Mouse (Mus musculus) liver, embryonic 15.5 days (tissue): ENCODE results near the gene Adam1a. TPM values are rescaled to one million over a fixed set of nuclear protein-coding genes. Genes with fewer than 3 reads are reported as not detected.
A peak's percentile ranks its signal among the peaks of the same experiment; 100 is the strongest.

Experiments
- ATAC-seq: fragments of 200-750 bp; cut with Nextera tagmentation; 2 replicates; pipeline ENCODE4 v1.8.0; 2017; ENCODE audit warnings: moderate number of reproducible peaks, mild to moderate bottlenecking, moderate library complexity; ENCODE audit not compliant: insufficient read depth
- H3K27ac ChIP-seq: fragments of 300-500 bp; sonication (generic); replicated peaks from 2 replicates; pipeline ENCODE4 v1.5.1; 2015; ENCODE audit warnings: mild to moderate bottlenecking, inconsistent platforms
- H3K27me3 ChIP-seq: fragments of 300-500 bp; sonication (generic); 2 replicates; pipeline ENCODE4 v1.6.1; 2015; ENCODE audit warnings: mild to moderate bottlenecking, inconsistent platforms
- H3K36me3 ChIP-seq: fragments of 300-500 bp; sonication (generic); replicated peaks from 2 replicates; pipeline ENCODE4 v1.6.1; 2015; ENCODE audit warnings: moderate library complexity, mild to moderate bottlenecking, inconsistent platforms
- H3K4me1 ChIP-seq: fragments of 300-500 bp; sonication (generic); replicated peaks from 2 replicates; pipeline ENCODE4 v1.6.1; 2015; ENCODE audit warnings: inconsistent platforms
- H3K4me2 ChIP-seq: fragments of 300-500 bp; sonication (generic); 2 replicates; pipeline ENCODE4 v1.6.1; 2015; ENCODE audit warnings: moderate library complexity, mild to moderate bottlenecking, inconsistent platforms
- H3K4me3 ChIP-seq: fragments of 300-500 bp; sonication (generic); replicated peaks from 2 replicates; pipeline ENCODE4 v1.5.1; 2015; ENCODE audit warnings: mild to moderate bottlenecking, inconsistent platforms
- H3K9ac ChIP-seq: fragments of 300-500 bp; sonication (generic); 2 replicates; pipeline ENCODE4 v1.6.1; 2015; ENCODE audit warnings: moderate library complexity, mild to moderate bottlenecking, inconsistent platforms
- H3K9me3 ChIP-seq: fragments of 300-500 bp; sonication (generic); replicated peaks from 2 replicates; pipeline ENCODE4 v1.6.1; 2016; ENCODE audit warnings: inconsistent platforms
- WGBS: fragments of 180-500 bp; shearing (Covaris S2); methylation state at CpG from one replicate; pipeline ENCODE4 v1.1.7; 2015; ENCODE audit warnings: mixed read lengths; ENCODE audit not compliant: insufficient replicate concordance; 5-methylcytosine and 5-hydroxymethylcytosine counted together
- polyA plus RNA-seq: library from polyadenylated mRNA; unstranded; fragments of >200 nt; fragmentation: Nextera tagmentation; extraction: Ambion mirVana; gene quantifications from 2 replicates; pipeline ENCODE4 v1.2.1, GENCODE M21; 2015

Gene Adam1a
- polyA plus RNA-seq, 1 experiment from 2014 or later: 0.21 TPM

DNA sequence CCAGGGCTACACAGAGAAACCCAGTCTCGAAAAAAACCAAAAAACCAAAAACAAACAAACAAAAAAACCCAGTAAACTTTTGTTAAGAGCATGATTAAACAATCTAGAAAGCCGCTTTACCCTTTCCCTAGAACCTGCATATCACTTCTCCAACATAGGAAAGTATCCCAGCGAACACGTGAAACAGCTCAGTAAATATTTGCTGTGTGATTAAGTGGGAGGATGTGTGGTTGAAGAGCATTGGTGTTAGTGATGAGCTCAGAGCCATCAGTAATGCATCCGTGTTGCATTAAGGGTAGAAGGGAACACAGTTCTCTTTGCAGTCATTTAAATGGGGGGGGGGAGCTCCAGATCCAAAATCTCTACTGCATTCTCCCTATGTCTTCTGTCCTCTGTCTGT, 60.5 kb downstream of the Adam1a start:
- H3K9ac ChIP-seq: no peak overlapping the region
- H3K4me1 ChIP-seq: no peaks in the 10 kb centered on the region
- 61% methylated on average over 5 of the region's 5 CpGs for WGBS
- H3K36me3 ChIP-seq: no peaks in the 10 kb centered on the region
- H3K9me3 ChIP-seq: no peaks in the 10 kb centered on the region
- H3K27ac ChIP-seq: no peak overlapping the region
- no peak for ATAC-seq
- no peak overlapping the region for H3K4me3 ChIP-seq
- no peak overlapping the region for H3K4me2 ChIP-seq
- no peaks in the 10 kb centered on the region for H3K27me3 ChIP-seq

DNA sequence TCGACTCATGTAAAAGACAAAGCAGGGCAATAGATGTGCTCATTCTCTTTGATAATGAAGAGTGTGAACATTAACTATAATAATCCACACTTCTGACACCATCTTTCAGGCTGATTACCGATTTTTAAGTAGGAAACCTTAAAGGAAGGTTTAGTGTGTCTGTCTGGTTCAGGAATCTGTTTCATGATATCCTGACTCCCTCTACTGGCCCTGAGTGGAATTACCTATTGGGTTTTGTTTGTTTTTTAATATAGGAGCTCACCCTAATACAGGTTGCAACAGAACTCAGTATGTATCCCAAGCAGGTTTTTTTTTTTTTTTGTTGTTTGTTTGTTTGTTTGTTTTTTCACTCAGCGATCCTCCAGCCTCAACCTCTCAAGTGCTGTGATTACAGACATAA, 67.6 kb downstream of the Adam1a start:
- H3K36me3 ChIP-seq: no peaks in the 10 kb centered on the region
- no peak overlapping the region for H3K9ac ChIP-seq
- ATAC-seq: no peak
- peaks cover 39% of the 10 kb centered on the region for H3K4me1 ChIP-seq
- no peak overlapping the region for H3K4me2 ChIP-seq
- no peaks in the 10 kb centered on the region for H3K9me3 ChIP-seq
- no peaks in the 10 kb centered on the region for H3K27me3 ChIP-seq
- WGBS: 29% methylated on average over 3 of the region's 3 CpGs
- no peak overlapping the region for H3K4me3 ChIP-seq
- no peak overlapping the region for H3K27ac ChIP-seq

DNA sequence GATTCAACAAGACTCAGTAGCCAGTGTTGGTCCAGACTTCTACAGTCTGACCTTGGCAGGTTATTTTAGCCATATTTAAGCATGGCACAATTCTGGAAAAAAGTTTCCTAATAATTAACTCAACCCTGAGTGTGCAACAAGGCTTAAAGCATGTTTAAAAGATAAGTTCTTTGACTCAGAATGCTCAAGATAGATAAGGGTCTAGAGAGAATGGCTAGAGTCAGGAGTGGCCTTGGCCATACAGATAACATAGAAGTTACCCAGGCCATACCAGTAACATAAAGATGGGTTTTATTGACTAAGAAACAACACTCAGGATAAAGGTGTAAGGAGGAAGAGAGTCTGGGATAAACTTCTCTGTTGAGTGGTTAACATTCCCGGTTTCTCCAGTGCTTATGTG, 69.2 kb downstream of the Adam1a start:
- no peaks in the 10 kb centered on the region for H3K9me3 ChIP-seq
- peaks cover 53% of the 10 kb centered on the region for H3K4me1 ChIP-seq
- H3K27me3 ChIP-seq: no peaks in the 10 kb centered on the region
- H3K36me3 ChIP-seq: no peaks in the 10 kb centered on the region
- peak; percentile 85 for ATAC-seq
- no peak overlapping the region for H3K4me3 ChIP-seq
- peak overlapping the region; percentile 71 for H3K27ac ChIP-seq
- H3K4me2 ChIP-seq: peak overlapping the region; percentile 21; the same call in 1 of the 2 replicates
- no peak overlapping the region for H3K9ac ChIP-seq
- WGBS: 23% methylated on average over 1 of the region's 1 CpGs

DNA sequence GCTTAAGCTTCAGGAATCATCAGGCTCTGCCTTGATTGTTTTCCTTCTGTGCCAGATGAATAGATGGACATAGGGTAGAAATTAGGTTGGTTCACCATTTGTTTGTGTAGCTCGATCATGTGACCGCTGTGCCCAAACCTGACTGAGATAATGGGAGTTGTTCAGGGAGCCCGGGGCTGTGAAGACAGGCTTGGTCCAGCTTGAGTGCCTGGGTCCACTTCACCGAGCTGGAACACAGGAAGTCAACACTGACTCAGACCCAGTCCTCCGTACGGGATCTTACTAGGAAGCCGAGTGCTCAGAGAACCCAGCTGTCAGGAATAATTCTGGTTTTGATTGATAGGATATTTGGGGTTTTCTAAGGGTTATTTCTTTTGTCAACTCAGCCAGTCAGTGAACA, 70.7 kb downstream of the Adam1a start:
- Histone ChIP-seq H3K9me3 (no peaks in the 10 kb centered on the region), H3K27me3 (no peaks in the 10 kb centered on the region), H3K4me1 (peaks cover 67% of the 10 kb centered on the region), H3K4me3 (no peak overlapping the region), H3K9ac (no peak overlapping the region; the same call in 1 of the 2 replicates), H3K27ac (no peak overlapping the region; the same call in 1 of the 2 replicates), H3K36me3 (no peaks in the 10 kb centered on the region), H3K4me2 (no peak overlapping the region)
- ATAC-seq: no peak
- 70% methylated on average over 7 of the region's 7 CpGs for WGBS

DNA sequence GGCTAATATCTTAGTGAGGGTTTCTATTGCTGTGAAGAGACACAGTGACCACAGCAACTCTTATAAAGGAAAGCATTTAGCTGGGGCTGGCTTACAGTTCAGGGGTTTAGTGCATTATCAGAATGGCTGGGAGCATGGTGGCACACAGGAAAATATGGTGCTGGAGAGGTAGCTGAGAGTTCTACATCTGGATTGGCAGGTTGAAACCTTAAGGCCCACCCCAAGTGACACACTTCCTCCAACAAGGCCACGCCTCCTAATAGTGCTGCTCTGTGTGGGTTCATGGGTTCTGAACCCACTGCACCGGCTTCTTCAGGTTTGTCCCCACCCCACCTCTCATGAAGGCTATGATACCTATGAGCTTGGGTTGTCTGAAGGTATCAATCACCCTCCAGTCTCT, 72.9 kb downstream of the Adam1a start:
- no peak overlapping the region for H3K9ac ChIP-seq
- no peaks in the 10 kb centered on the region for H3K27me3 ChIP-seq
- WGBS: 78% methylated on average over 2 of the region's 2 CpGs
- H3K4me3 ChIP-seq: no peak overlapping the region
- no peaks in the 10 kb centered on the region for H3K36me3 ChIP-seq
- peaks cover 66% of the 10 kb centered on the region for H3K4me1 ChIP-seq
- ATAC-seq: no peak
- no peak overlapping the region for H3K4me2 ChIP-seq
- 0 out of 2 replicates have a peak overlapping the region, but pooled peaks have one; percentile 35 for H3K27ac ChIP-seq
- no peaks in the 10 kb centered on the region for H3K9me3 ChIP-seq

DNA sequence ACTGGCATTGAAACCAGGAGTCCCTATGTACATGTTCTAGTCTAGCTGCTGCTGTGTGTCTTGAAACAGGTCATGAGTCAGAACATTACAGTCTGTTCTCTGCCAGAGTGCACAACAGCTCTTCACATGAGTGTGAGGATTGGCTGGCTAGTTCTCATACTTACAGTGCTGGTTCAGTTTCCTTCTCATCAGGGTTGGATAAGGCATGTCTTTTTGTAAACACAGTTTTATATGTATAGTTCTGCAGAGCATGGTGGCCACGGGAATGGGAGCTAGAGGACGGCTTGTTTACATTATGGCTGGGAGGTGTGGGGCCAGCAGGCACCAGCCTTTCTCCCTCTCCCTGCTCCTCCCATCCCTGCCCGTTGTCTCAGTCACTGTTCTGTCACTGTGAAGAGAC, 75.7 kb downstream of the Adam1a start:
- no peaks in the 10 kb centered on the region for H3K27me3 ChIP-seq
- H3K9ac ChIP-seq: 0 out of 2 replicates have a peak overlapping the region, but pooled peaks have one; percentile 6
- H3K4me2 ChIP-seq: no peak overlapping the region
- 29% methylated on average over 3 of the region's 3 CpGs for WGBS
- no peaks in the 10 kb centered on the region for H3K36me3 ChIP-seq
- no peak for ATAC-seq
- H3K4me1 ChIP-seq: peaks cover 40% of the 10 kb centered on the region
- H3K27ac ChIP-seq: no peak overlapping the region
- H3K9me3 ChIP-seq: no peaks in the 10 kb centered on the region
- H3K4me3 ChIP-seq: no peak overlapping the region

Other genes with a start within 250 kb of the Adam1a start
- gene Trafd1, start 159.8 kb downstream of the Adam1a start, polyA plus RNA-seq: 22.8 and 25.9 TPM in 2 replicates
- gene Naa25, start 147.5 kb downstream of the Adam1a start, polyA plus RNA-seq: 19.2 and 20.0 TPM in 2 replicates
- 0.39 and 0.81 TPM in 2 replicates for gene Tmem116, start 93.6 kb downstream of the Adam1a start, polyA plus RNA-seq
- 87.0 and 94.4 TPM in 2 replicates for gene Erp29, start 93.0 kb downstream of the Adam1a start, polyA plus RNA-seq
- not detected in 2 replicates for gene Adam1b, start 42.0 kb downstream of the Adam1a start, polyA plus RNA-seq
- gene Gm42878, start within 50 bp of the Adam1a start, polyA plus RNA-seq: not detected in 2 replicates
- 22.9 and 30.0 TPM in 2 replicates for gene Mapkapk5, start 423 bp upstream of the Adam1a start, polyA plus RNA-seq
- 181 and 210 TPM in 2 replicates for gene Aldh2, start 48.3 kb upstream of the Adam1a start, polyA plus RNA-seq
- 1.2 and 2.4 TPM in 2 replicates for gene Acad12, start 73.5 kb upstream of the Adam1a start, polyA plus RNA-seq
- 3.2 and 4.0 TPM in 2 replicates for gene Acad10, start 115.0 kb upstream of the Adam1a start, polyA plus RNA-seq
- gene Brap, start 115.1 kb upstream of the Adam1a start, polyA plus RNA-seq: 22.1 and 27.5 TPM in 2 replicates
- gene Atxn2, start 165.9 kb upstream of the Adam1a start, polyA plus RNA-seq: 20.4 and 23.0 TPM in 2 replicates